Mouse (Mus musculus) heart, postnatal 14 days (tissue): ENCODE results near the gene Dnah2. TPM values are rescaled to one million over a fixed set of nuclear protein-coding genes. Genes with fewer than 3 reads are reported as not detected.
A peak's percentile ranks its signal among the peaks of the same experiment; 100 is the strongest.

Source experiments
- DNase-seq, 2 experiments: peaks; one replicate each; pipeline ENCODE4 v3.0.0; 2021 to 2022
- intact Hi-C: fragments of 180-260 bp; cut with DNase I; formaldehyde crosslinking; loops from one replicate; pipeline ENCODE4 v1.15.1; 2025
- total RNA-seq, 2 experiments: library from RNA; stranded (reverse); gene quantifications; 2 replicates each; pipeline ENCODE4 v1.2.3; 2021

Gene Dnah2
- total RNA-seq, 2 experiments from 2014 or later, result 0.07 to 0.38 TPM

- intact Hi-C loops, result loop anchor here (2.0 kb wide), 1 partner anchor 17 kb away; no protein-coding TSS in a partner anchor
- no peak for DNase-seq
Measured at GRCm38 (mm10) chr11:69423885-69424284, 125.0 kb downstream of the Dnah2 start.

GRCm38 (mm10) chr11:69422842-69423241, 126.1 kb downstream of the Dnah2 start:
- no peak for DNase-seq
- intact Hi-C loops, result loop anchor here (2.0 kb wide), 1 partner anchor 16 kb away; no protein-coding TSS in a partner anchor

GRCm38 (mm10) chr11:69421131-69421977, 127.6 kb downstream of the Dnah2 start:
- no peak for DNase-seq
- intact Hi-C loops, result no loop called here

GRCm38 (mm10) chr11:69420554-69421000, 128.3 kb downstream of the Dnah2 start:
- DNase-seq, result no peak
- intact Hi-C loops, result no loop called here

- intact Hi-C loops, result loop anchor here (2.0 to 10.0 kb wide), 2 partner anchors 21 to 325 kb away; partner anchors contain the start of genes Per1 and Tmem88
- peak; percentile 68 to 69 for DNase-seq
Measured at GRCm38 (mm10) chr11:69419813-69420553, 128.9 kb downstream of the Dnah2 start.

GRCm38 (mm10) chr11:69419443-69419812, 129.5 kb downstream of the Dnah2 start:
- intact Hi-C loops, result loop anchor here (2.0 to 10.0 kb wide), 2 partner anchors 21 to 325 kb away; partner anchors contain the start of genes Per1 and Tmem88
- peak in 1 of 2 experiments; percentile 61 for DNase-seq

GRCm38 (mm10) chr11:69418481-69419442, 130.1 kb downstream of the Dnah2 start:
- intact Hi-C loops, result loop anchor here (1.0 to 10.0 kb wide), 3 partner anchors 8 to 324 kb away; partner anchors contain the start of genes Per1 and Tmem88

GRCm38 (mm10) chr11:69417449-69418384, 131.2 kb downstream of the Dnah2 start:
- DNase-seq, result peak; percentile 94 to 96
- intact Hi-C loops, result loop anchor here (1.0 to 10.0 kb wide), 3 partner anchors 7 to 323 kb away; partner anchors contain the start of genes Per1 and Tmem88

More at GRCm38 (mm10) chr11:69418481-69419442, 130.1 kb downstream of the Dnah2 start:
- DNase-seq, result peak; percentile 90 to 92

- DNase-seq, result no peak
- intact Hi-C loops, result loop anchor here (10.0 kb wide), 1 partner anchor 322 kb away; the partner anchor contains the start of gene Per1
Measured at GRCm38 (mm10) chr11:69416921-69417448, 131.9 kb downstream of the Dnah2 start.

- no peak for DNase-seq
- intact Hi-C loops, result loop anchor here (10.0 kb wide), 1 partner anchor 322 kb away; the partner anchor contains the start of gene Per1
Measured at GRCm38 (mm10) chr11:69416509-69416908, 132.4 kb downstream of the Dnah2 start.

- intact Hi-C loops, result loop anchor here (10.0 kb wide), 1 partner anchor 321 kb away; the partner anchor contains the start of gene Per1
- peak; percentile 67 to 68 for DNase-seq
Measured at GRCm38 (mm10) chr11:69415668-69416451, 133.1 kb downstream of the Dnah2 start.

GRCm38 (mm10) chr11:69415327-69415667, 133.6 kb downstream of the Dnah2 start:
- peak; percentile 76 to 80 for DNase-seq
- intact Hi-C loops, result loop anchor here (10.0 kb wide), 1 partner anchor 320 kb away; the partner anchor contains the start of gene Per1

- intact Hi-C loops, result loop anchor here (10.0 kb wide), 1 partner anchor 320 kb away; the partner anchor contains the start of gene Per1
- no peak for DNase-seq
Measured at GRCm38 (mm10) chr11:69414421-69415326, 134.2 kb downstream of the Dnah2 start.

GRCm38 (mm10) chr11:69413221-69414181, 135.4 kb downstream of the Dnah2 start, which contains the start of gene Kdm6b:
Kdm6b (minus strand) TSS chr11:69413675.
- intact Hi-C loops, result loop anchor here (10.0 kb wide), 1 partner anchor 319 kb away; the partner anchor contains the start of gene Per1
- no peak for DNase-seq

- intact Hi-C loops, result loop anchor here (10.0 kb wide), 1 partner anchor 318 kb away; the partner anchor contains the start of gene Per1
- DNase-seq, result no peak
Measured at GRCm38 (mm10) chr11:69412548-69412947, 136.4 kb downstream of the Dnah2 start.
